Mouse (Mus musculus) liver, embryonic 18 days (tissue): ENCODE measurements around the gene Xpo5. TPM values are rescaled to one million over a fixed set of nuclear protein-coding genes. Genes with fewer than 3 reads are reported as not detected.

Experiments
- polyA plus RNA-seq: library from polyadenylated mRNA; depleted of rRNA; stranded (reverse); fragments of >200 nt; gene quantifications from 2 replicates; pipeline ENCODE4 v1.2.3, GENCODE M21; 2012; rRNA removed

The Xpo5 gene
- 10.5 and 11.9 TPM in 2 replicates for polyA plus RNA-seq

GRCm38 (mm10) chr17:46202421-46203071 lies at the start of gene Xpo5, which contains the start of gene Polh:
TSS of gene Xpo5 (plus strand) at chr17:46202782.
TSS of gene Polh (minus strand) at chr17:46202645.

GRCm38 (mm10) chr17:46152847-46153782 lies 49.5 kb upstream of the Xpo5 start, which contains the start of gene Mad2l1bp:
TSS of gene Mad2l1bp (minus strand) at chr17:46153553.

GRCm38 (mm10) chr17:46160686-46161085 lies 41.9 kb upstream of the Xpo5 start, which contains the start of gene Gtpbp2:
TSS of gene Gtpbp2 (plus strand) at chr17:46161032.

GRCm38 (mm10) chr17:46247512-46248188 lies 45.1 kb downstream of the Xpo5 start, which contains the start of the genes Polr1c and Yipf3:
TSS of gene Polr1c (minus strand) at chr17:46248054.
TSS of gene Yipf3 (plus strand) at chr17:46248080.

GRCm38 (mm10) chr17:46253452-46254084 lies 51.0 kb downstream of the Xpo5 start, which contains the start of gene Lrrc73:
TSS of gene Lrrc73 (plus strand) at chr17:46253531.

GRCm38 (mm10) chr17:46282483-46283123 lies 80.0 kb downstream of the Xpo5 start, which contains the start of gene Tjap1:
TSS of gene Tjap1 (minus strand) at chr17:46283026.

Other genes starting within 250 kb of the Xpo5 start
- 95.8 and 106 TPM in 2 replicates for gene Vegfa, start 170.4 kb upstream of the Xpo5 start, polyA plus RNA-seq
- gene Mrps18a, start 91.8 kb upstream of the Xpo5 start, polyA plus RNA-seq: 24.6 and 25.1 TPM in 2 replicates
- gene Rsph9, start 58.6 kb upstream of the Xpo5 start, polyA plus RNA-seq: 1.4 and 1.6 TPM in 2 replicates
- gene Mad2l1bp, start 49.2 kb upstream of the Xpo5 start, polyA plus RNA-seq: 19.4 and 20.0 TPM in 2 replicates
- 88.1 and 108 TPM in 2 replicates for gene Gtpbp2, start 41.8 kb upstream of the Xpo5 start, polyA plus RNA-seq
- 5.7 and 5.9 TPM in 2 replicates for gene Polh, start 137 bp upstream of the Xpo5 start, polyA plus RNA-seq
- 31.3 and 34.1 TPM in 2 replicates for gene Polr1c, start 45.3 kb downstream of the Xpo5 start, polyA plus RNA-seq
- 36.4 and 36.8 TPM in 2 replicates for gene Yipf3, start 45.3 kb downstream of the Xpo5 start, polyA plus RNA-seq
- 0.08 and 0.12 TPM in 2 replicates for gene Lrrc73, start 50.7 kb downstream of the Xpo5 start, polyA plus RNA-seq
- gene Tjap1, start 80.2 kb downstream of the Xpo5 start, polyA plus RNA-seq: 9.1 and 9.2 TPM in 2 replicates
- 0.02 TPM in 2 replicates for gene Dlk2, start 94.6 kb downstream of the Xpo5 start, polyA plus RNA-seq
- 2.9 and 3.6 TPM in 2 replicates for gene Abcc10, start 125.6 kb downstream of the Xpo5 start, polyA plus RNA-seq
- 2.4 and 2.8 TPM in 2 replicates for gene Zfp318, start 180.9 kb downstream of the Xpo5 start, polyA plus RNA-seq
- gene Crip3, start 226.1 kb downstream of the Xpo5 start, polyA plus RNA-seq: 0.10 and 0.14 TPM in 2 replicates
- not detected in 2 replicates for gene Slc22a7, start 235.7 kb downstream of the Xpo5 start, polyA plus RNA-seq